Mouse (Mus musculus) gastrocnemius, postnatal 36 days (tissue): ENCODE measurements around the gene Ccndbp1. TPM values are rescaled to one million over a fixed set of nuclear protein-coding genes. Genes with fewer than 3 reads are reported as not detected.

ENCODE experiments used
- DNase-seq, 2 experiments: peaks; one replicate each; pipeline ENCODE4 v3.0.0; 2022
- intact Hi-C: fragments of 180-260 bp; cut with DNase I; formaldehyde crosslinking; loops from one replicate; pipeline ENCODE4 v1.15.1; 2025
- microRNA-seq, 2 experiments: library from miRNA; unstranded; fragments of <30 nt; microRNA quantifications; one replicate each; pipeline ENCODE4 v1.2.0; 2021
- total RNA-seq, 2 experiments: library from RNA; stranded (reverse); gene quantifications; 2 replicates each; pipeline ENCODE4 v1.2.3; 2021

The Ccndbp1 gene
- total RNA-seq, 2 experiments from 2014 or later: 16.5 to 19.3 TPM

DNA sequence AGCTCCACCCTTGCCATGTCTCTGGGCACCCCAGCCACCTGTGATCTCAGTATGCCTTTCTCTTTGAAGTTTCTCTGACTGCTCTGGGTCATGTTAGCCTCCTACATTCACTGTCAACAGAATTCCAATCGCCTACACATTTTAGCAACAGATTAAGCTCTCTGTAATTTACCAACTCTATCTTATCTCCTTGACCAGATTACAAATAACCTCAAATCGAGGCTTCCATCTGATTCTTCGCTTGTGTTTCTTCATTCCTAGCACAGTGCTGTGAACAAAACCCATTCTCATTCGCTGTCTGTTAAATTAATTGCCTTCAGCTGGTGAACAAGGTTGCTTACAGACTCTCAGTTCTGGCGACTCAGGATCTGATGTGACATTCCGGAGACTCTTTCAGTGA lies 49.8 kb downstream of the Ccndbp1 start:
- no peak for DNase-seq
- intact Hi-C loops: no loop called here

DNA sequence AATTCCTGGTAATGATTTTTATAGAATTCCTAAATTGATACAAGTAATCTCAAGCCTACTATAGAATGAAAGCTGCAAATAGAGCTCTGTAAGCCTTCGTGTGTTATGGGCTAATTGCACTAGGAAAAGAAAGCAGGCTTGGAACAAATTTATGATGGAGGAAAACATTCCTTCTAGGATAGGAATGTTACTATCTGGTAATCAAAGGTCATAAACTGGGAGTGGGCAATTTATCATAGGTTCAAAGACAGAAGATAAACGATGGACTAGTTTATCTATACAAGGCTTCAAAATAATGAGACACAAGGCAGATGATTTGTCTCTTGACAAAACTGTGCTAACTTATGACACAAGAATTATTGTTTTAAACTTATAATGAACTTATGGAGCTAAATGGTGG lies 53.1 kb downstream of the Ccndbp1 start:
- no peak for DNase-seq
- intact Hi-C loops: no loop called here

Small RNAs within 50 kb of the gene (microRNA-seq; reads per million reads assigned to microRNA genes)
- 0 reads per million in 2 experiments for gene Gm44325

Other genes with a start within 250 kb of the Ccndbp1 start
- gene Cdan1, start 158.3 kb upstream of the Ccndbp1 start, total RNA-seq: 1 to 10 TPM; 5.3 to 5.6 TPM
- gene Ttbk2, start 157.8 kb upstream of the Ccndbp1 start, total RNA-seq: 1 to 10 TPM; 6.7 to 6.9 TPM
- 10 to 100 TPM; 20.1 to 26.0 TPM for gene Ubr1, start 37.7 kb upstream of the Ccndbp1 start, total RNA-seq
- 1 to 10 TPM; 2.4 to 4.1 TPM for gene Tmem62, start 31.4 kb upstream of the Ccndbp1 start, total RNA-seq
- gene Epb42, start 28.7 kb downstream of the Ccndbp1 start, total RNA-seq: not detected
- not detected for gene Tgm5, start 77.4 kb downstream of the Ccndbp1 start, total RNA-seq
- gene Tgm7, start 101.4 kb downstream of the Ccndbp1 start, total RNA-seq: not detected
- gene Adal, start 132.0 kb downstream of the Ccndbp1 start, total RNA-seq: 10 to 100 TPM; 14.7 to 15.0 TPM
- 1 to 10 TPM; 2.7 to 4.1 TPM for gene Lcmt2, start 132.2 kb downstream of the Ccndbp1 start, total RNA-seq
- gene Tubgcp4, start 162.3 kb downstream of the Ccndbp1 start, total RNA-seq: 10 to 100 TPM; 10.2 to 11.5 TPM
- 1 to 10 TPM; 3.6 to 4.6 TPM for gene Zscan29, start 162.7 kb downstream of the Ccndbp1 start, total RNA-seq